Mouse (Mus musculus) ES-Bruce4 (cell line): ENCODE measurements around the gene Dclk1.

Experiments used
- CTCF ChIP-seq: IDR thresholded peaks from one replicate; pipeline ENCODE4 v1.8.1; 2011; ENCODE audit warnings: low read depth, low read length
- EP300 ChIP-seq: IDR thresholded peaks from 2 replicates; pipeline ENCODE4 v1.6.1; 2011; ENCODE audit warnings: low read depth, low read length; ENCODE audit not compliant: insufficient read depth
- POLR2A ChIP-seq: IDR thresholded peaks from one replicate; pipeline ENCODE4 v1.8.1; 2011; ENCODE audit warnings: low read length; ENCODE audit not compliant: insufficient read depth

DNA sequence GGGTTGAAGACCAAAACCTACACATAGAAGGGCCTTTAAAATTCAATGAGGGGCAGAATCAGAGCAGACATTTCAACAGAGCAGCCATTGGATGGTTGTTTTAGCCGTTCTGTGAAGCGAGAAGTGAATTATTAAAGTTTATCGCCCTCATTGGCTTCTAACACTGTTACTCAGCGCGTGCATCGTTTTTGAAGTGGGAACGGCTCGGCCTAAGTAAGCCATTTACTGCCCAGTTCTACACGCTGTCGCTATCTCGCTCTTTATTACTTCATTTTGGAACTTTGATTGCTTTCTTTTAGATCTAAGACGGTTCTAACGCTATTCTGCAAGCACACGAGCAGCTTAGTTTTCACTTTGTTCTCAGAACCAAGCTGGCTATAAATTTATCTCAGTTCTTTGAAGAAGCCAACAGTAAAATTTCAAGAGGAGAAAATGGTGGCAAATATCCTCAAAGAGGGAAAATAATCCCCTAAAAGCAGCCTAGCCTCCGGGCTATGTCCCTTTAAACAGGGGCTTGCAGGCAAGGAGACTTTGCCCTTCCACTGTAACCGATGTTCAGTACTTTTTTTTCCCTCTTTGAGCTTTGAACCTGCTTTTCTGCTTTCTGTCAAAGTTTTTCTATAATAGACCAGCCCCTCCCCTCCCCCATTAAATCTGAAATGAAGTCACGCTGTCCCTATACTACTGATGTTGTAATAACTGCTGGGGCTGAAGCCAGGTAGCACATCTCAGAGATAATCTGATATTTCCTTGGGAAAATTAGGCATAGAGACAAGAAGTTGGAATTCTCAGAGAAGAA, 290.2 kb downstream of the Dclk1 start:
- TF ChIP-seq CTCF: no peak
- no peak for TF ChIP-seq EP300
- no peak for TF ChIP-seq POLR2A
